Mouse (Mus musculus): ENCODE measurements around the gene Hsh2d. TPM values are rescaled to one million over a fixed set of nuclear protein-coding genes. Genes with fewer than 3 reads are reported as not detected.

The Hsh2d gene
- total RNA-seq (2023): 20.4 TPM

GRCm38 (mm10) chr8:72189417-72190214, at the start of gene Hsh2d:
Gene Hsh2d, plus strand, starts transcription at chr8:72189638.

DNA sequence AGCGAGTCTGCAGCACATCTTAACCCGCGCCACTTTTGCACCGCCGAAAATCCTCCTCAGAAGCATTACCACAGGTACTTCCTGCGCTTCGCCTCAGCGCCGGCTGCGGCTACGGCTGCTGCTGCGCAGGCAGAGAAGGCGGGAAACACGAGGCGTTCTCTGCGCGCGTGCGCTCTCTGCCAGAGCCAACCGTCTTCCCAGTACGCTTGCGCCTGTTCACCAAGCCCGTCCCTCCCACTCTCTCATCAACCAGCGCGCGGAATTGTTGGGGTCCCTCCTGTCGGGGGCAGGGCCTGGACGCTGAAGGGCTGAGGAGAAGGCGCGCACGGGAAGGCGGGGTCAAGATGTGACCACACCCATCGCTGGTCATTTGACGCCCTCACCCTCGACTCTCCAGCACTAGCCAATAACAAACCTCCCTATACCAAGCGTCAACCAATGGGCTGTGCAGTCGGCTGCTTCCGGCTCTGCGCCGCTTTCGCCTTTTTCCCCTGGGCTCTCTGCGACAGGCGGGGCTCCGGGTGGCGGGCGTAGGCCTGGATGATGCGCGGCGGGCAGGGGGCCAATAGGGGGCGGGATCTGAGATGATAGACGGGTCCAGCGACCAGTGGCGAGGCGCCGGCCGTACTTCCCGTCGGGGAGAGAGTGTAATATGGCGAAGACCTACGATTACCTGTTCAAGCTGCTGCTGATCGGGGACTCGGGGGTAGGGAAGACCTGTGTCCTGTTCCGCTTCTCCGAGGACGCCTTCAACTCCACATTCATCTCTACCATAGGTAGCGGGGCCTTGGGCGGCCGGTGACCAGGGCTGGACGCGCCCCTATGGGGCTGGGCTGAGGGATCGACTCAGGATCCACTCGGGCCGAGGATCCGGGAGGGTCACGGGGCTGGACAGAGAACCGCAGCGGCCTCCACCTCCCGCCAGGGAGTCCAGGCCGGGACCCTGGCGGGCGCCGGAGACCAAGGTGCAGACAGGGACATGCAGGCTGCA, 28.4 kb upstream of the Hsh2d start, which contains the start of gene Rab8a:
TSS of gene Rab8a (plus strand) at position 494 of the 991 bp plus-strand sequence.

DNA sequence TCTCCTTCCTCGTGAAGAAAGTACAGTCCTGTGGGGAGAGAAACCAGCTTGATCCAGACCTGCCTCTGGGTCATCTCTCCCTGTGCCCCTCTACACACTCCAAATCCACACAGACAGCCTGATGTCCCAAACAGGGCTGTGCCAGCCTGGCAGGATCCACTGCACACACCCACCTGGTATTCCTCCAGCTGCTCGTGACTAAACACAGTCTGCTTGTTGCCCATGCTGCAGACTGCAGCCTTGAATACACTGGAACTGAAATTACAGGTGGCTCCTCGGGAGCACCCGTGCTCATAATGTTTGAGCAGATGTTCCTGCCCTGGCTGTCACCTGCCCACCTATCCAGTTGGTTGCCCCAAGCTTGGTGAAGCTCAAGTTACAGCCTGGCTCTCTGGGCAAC, 23.3 kb downstream of the Hsh2d start, which contains the start of gene Cib3:
TSS of gene Cib3 (minus strand) at position 87 of the 400 bp plus-strand sequence.

GRCm38 (mm10) chr8:72213536-72213935, 24.1 kb downstream of the Hsh2d start, which contains the start of gene Gm11034:
Gene Gm11034, minus strand, starts transcription at chr8:72213636.

DNA sequence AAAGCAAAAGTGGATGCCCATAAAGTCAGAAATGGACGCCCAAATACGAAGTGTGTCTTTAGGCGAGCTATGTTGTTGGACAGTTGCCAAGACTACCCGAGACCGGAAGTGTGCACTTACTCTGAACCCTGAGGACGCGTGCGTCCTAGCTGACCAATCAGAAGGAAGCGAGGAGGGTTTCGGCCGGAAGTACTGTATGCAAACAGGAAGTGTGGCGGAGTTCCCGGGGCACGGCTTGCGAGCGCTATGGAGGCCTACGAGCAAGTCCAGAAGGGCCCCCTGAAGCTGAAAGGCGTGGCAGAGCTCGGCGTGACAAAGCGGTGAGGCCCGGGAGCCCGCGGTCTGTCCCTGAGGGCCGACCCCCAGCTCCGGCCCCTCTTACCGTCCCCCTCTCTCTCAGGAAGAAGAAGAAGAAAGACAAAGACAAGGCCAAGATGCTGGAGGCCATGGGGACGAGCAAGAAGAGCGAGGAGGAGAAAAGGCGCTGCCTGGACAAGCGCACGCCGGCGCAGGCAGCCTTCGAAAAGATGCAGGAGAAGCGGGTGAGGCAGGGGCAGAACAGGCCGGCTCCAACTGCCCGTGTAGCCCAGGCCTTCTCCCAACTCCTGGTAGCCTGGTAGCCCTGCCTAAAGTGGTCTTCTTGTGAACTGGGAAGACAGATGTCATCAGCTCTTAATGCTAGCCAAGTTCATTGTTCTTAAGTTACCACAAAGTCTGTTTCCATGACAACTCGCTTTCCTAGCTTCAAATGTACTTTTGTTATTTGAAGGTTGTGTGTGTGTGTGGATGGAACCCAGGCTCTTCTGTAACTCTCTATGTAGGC, 30.3 kb downstream of the Hsh2d start, which contains the start of gene Fam32a:
TSS of gene Fam32a (plus strand) at position 190 of the 823 bp plus-strand sequence.

DNA sequence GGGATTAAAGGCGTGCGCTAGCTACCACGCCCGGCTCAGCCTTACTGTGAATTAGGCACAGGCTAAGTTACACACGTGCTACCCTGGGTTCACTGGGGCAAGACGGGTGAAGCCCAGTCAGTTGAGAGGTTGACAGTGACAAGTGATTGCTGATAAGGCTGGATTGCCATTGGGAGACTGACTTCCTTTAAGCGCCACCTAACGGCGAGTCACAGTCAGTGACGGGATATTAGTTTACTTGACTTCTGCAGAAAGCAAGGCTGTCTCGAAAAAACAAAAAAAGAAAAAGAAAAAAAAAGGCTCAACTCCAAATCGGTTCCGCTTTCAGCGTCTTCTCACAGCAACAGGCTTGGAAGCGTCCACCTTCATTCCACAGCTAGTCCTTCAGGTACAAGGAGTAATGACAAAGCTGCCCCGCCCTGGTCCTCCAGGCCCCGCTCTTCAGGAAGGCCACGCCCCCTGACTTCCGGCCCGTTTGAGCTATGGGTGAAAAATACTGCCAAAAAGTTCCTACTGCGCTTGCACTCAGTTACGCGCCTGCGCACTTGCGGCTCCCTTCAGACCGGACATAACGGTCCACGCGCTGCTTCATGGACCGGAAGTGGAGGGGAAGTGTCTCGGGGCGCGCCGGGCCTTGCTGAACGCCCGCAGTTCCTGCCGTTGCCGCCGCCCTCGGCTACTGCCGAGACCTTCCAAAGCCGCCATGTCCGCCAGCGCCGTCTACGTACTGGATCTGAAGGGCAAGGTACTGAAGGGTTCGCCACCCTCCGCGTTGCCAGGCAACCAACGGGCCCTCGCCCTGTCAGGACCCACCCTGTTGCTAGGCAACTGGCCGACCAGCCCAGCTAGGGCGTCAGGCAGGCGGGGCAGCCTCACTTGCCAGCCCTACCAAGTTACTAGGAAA, 50.3 kb downstream of the Hsh2d start, which contains the start of gene Ap1m1:
TSS of gene Ap1m1 (plus strand) at position 520 of the 904 bp plus-strand sequence.

Other genes starting within 250 kb of the Hsh2d start
- gene Zfp961, start 238.6 kb upstream of the Hsh2d start, total RNA-seq (2023): 12.2 TPM
- gene Cyp4f18, start 180.0 kb upstream of the Hsh2d start, total RNA-seq (2023): 11.6 TPM
- gene Olfr372, start 148.4 kb upstream of the Hsh2d start, total RNA-seq (2023): not detected
- gene Olfr373, start 106.5 kb upstream of the Hsh2d start, total RNA-seq (2023): not detected
- gene Olfr374, start 82.6 kb upstream of the Hsh2d start, total RNA-seq (2023): not detected
- 130 TPM for gene Tpm4, start 54.7 kb upstream of the Hsh2d start, total RNA-seq (2023)
- gene Rab8a, start 28.4 kb upstream of the Hsh2d start, total RNA-seq (2023): 162 TPM
- not detected for gene Cib3, start 23.2 kb downstream of the Hsh2d start, total RNA-seq (2023)
- not detected for gene Gm11034, start 24.0 kb downstream of the Hsh2d start, total RNA-seq (2023)
- gene Fam32a, start 30.1 kb downstream of the Hsh2d start, total RNA-seq (2023): 57.5 TPM
- gene Ap1m1, start 50.4 kb downstream of the Hsh2d start, total RNA-seq (2023): 135 TPM
- gene Gm10282, start 115.6 kb downstream of the Hsh2d start, total RNA-seq (2023): 13.7 TPM
- 3,950 TPM for gene Klf2, start 129.4 kb downstream of the Hsh2d start, total RNA-seq (2023)
- gene Eps15l1, start 231.8 kb downstream of the Hsh2d start, total RNA-seq (2023): 101 TPM

All from CD8-positive naive resting alpha-beta T cell, adult 57 days (primary cell).